Mouse (Mus musculus) thymus, adult 2 months (tissue): ENCODE data around the gene Nkiras2. TPM values are rescaled to one million over a fixed set of nuclear protein-coding genes. Genes with fewer than 3 reads are reported as not detected.
A peak's percentile ranks its signal among the peaks of the same experiment; 100 is the strongest.

Source experiments
- DNase-seq: peaks from one replicate; pipeline ENCODE4 v3.0.0; 2021
- H3K27ac ChIP-seq: fragments of 200-500 bp; 2 replicates; pipeline ENCODE4 v1.5.1; 2012; ENCODE audit warnings: low read length, control low read depth; ENCODE audit not compliant: control insufficient read depth, insufficient read depth
- H3K27me3 ChIP-seq: fragments of 200-500 bp; 2 replicates; pipeline ENCODE4 v1.6.1; 2012; ENCODE audit warnings: mild to moderate bottlenecking, low read length, moderate library complexity, mixed read lengths; ENCODE audit not compliant: control insufficient read depth, insufficient read depth
- H3K36me3 ChIP-seq: fragments of 200-500 bp; 2 replicates; pipeline ENCODE4 v1.6.1; 2012; ENCODE audit warnings: mild to moderate bottlenecking, low read length, moderate library complexity; ENCODE audit not compliant: control insufficient read depth, insufficient read depth
- H3K4me1 ChIP-seq: fragments of 200-500 bp; replicated peaks from 2 replicates; pipeline ENCODE4 v1.6.1; 2012; ENCODE audit warnings: low read length; ENCODE audit not compliant: control insufficient read depth, insufficient read depth
- H3K4me3 ChIP-seq: fragments of 200-500 bp; 2 replicates; pipeline ENCODE4 v1.5.1; 2012; ENCODE audit warnings: mild to moderate bottlenecking, low read length, control low read depth, moderate library complexity; ENCODE audit not compliant: control insufficient read depth, insufficient read depth
- CTCF ChIP-seq: fragments of 200-500 bp; IDR thresholded peaks from 2 replicates; pipeline ENCODE4 v1.5.1; 2012; ENCODE audit warnings: mild to moderate bottlenecking, control low read depth, low read length, moderate library complexity, borderline replicate concordance; ENCODE audit not compliant: control insufficient read depth, poor library complexity, insufficient read depth; ENCODE audit errors: extremely low read depth
- POLR2A ChIP-seq: fragments of 200-500 bp; IDR thresholded peaks from 2 replicates; pipeline ENCODE4 v1.6.1; 2012; ENCODE audit warnings: mild to moderate bottlenecking, low read length, control low read depth, moderate library complexity; ENCODE audit not compliant: control insufficient read depth, poor library complexity, insufficient read depth; ENCODE audit errors: extremely low read depth
- WGBS: fragments of 180-500 bp; shearing (Covaris S2); methylation state at CpG from one replicate; pipeline ENCODE4 v1.1.7; 2018; 5-methylcytosine and 5-hydroxymethylcytosine counted together
- polyA plus RNA-seq: library from polyadenylated mRNA; depleted of rRNA; stranded (reverse); fragments of >200 nt; gene quantifications from 2 replicates; pipeline ENCODE4 v1.2.3, GENCODE M21; 2012

Gene Nkiras2
- polyA plus RNA-seq, 1 experiment, result 68.4 TPM

DNA sequence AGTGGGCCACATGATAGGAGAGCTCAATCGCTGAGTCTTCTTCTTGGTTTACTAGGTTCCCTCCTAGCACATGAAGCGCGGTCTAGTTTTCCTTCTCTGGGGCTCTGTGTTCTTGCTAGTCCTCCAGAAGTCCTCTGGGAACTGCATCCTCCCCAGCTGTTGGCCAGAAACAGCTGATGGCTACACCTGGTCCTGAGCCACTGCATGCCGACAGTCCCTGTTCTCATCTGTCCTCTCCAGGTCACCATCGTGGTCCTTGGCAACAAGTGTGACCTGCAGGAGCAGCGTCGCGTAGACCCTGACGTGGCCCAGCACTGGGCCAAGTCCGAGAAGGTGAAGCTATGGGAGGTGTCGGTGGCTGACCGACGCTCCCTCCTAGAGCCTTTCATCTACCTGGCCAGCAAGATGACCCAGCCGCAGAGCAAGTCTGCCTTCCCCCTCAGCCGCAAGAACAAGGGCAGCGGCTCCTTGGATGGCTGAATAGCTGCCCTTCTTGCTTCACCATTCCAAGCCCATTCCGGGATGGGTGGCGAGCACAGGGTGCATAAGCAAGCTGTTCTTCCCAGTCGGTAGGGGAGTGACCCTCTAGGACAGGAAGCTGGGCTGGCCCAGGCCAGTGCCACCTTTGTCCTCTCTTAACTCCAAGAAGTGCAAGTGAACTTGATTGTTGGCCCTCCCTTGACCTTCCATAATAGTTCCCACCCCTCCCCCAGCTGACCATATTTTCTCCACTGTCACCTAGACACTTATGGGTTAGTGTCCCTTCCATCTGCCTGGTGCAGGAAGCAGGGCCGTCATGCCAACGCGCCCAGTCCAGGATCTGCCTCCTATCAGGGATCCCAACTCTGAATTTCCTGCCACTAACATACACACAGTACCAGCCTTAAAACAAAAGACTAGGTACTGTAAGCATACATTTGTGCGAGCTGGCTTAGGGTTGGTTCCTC is 7.0 kb downstream of the Nkiras2 start:
- DNase-seq, result no peak
- no peaks in the 10 kb centered on the region for H3K27me3 ChIP-seq
- no peaks in the 10 kb centered on the region for H3K36me3 ChIP-seq
- H3K4me3 ChIP-seq, result no peak overlapping the region
- WGBS, result 97% methylated on average over 23 of the region's 23 CpGs
- TF ChIP-seq POLR2A (no peak), CTCF (no peak)
- peaks cover 16% of the 10 kb centered on the region for H3K4me1 ChIP-seq
- H3K27ac ChIP-seq, result no peak overlapping the region

DNA sequence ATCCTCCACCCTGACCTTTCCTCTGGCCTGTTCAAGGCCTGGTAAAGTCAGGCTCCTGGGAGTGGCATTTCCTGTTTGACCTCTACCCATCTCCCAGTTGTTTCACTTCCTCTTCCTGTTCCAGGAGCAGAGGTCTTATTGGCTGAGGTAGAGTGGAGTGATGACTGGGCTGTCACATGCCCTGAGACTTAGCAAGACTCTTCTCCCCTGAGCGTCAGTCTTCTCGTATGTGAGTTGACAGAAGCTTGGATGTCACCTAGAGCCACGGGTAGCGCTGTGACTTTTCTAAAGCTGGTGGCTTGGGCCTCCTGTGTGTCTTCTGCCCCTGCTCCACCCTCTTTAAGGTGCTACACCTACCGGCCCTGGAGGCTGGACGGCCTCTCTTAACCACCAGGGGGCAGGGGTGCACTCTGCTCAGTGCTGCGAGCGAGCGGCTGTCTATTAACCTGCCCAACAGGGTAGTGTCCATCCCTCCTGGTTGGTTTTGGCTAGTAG is 7.7 kb downstream of the Nkiras2 start:
- TF ChIP-seq CTCF, result peak; percentile 90
- no peak for TF ChIP-seq POLR2A
- no peak overlapping the region for H3K4me3 ChIP-seq
- no peaks in the 10 kb centered on the region for H3K27me3 ChIP-seq
- H3K4me1 ChIP-seq, result peaks cover 16% of the 10 kb centered on the region
- 25% methylated on average over 9 of the region's 9 CpGs for WGBS
- no peaks in the 10 kb centered on the region for H3K36me3 ChIP-seq
- H3K27ac ChIP-seq, result no peak overlapping the region
- peak; percentile 78 for DNase-seq

DNA sequence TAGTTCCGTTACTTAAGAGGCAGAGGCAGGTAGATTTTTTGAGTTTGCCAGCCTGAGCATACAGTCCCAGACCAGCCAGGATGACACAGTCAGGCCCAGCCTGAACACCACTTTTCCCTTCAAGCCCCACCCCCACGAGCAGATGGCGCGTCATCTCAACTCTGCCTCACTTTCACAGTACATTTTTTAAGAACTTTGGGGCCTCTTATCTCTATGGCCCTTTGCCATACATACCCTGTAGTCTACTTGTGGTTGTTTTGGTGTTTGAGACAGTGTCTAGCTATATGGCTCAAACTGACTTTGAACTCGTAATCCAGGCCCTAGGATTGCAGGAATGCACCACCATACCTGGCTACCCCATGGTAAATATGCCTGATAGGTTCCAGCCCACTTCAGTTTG is 9.0 kb downstream of the Nkiras2 start:
- TF ChIP-seq CTCF (no peak), POLR2A (no peak)
- no peak overlapping the region for H3K27ac ChIP-seq
- WGBS, result 90% methylated on average over 5 of the region's 5 CpGs

DNA sequence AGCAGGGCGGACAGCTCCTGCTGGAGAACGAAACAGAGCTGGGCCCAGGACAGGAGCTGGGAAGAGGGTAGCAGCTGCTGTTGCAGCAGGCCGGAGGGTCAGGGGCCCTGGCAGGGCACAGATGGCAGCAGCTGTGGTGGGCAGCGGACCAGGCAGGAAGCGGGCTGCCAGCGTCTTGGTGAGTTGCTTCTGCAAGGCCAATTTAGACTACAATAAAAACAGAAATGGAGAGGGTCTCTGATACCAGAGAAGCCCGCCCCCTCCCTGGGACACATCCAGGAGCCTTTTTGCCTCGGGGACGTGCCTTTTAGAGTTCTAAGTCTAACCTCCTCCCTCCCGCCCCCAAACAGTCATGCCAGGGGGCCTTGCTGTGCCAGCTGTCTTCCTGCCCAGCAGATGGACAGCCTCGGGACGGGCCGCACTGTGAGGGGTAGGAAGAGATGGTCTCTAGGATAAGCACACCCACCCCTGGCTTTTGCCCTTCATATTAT is 9.9 kb downstream of the Nkiras2 start:
- Histone ChIP-seq H3K27me3 (no peaks in the 10 kb centered on the region), H3K4me3 (no peak overlapping the region), H3K27ac (no peak overlapping the region), H3K36me3 (no peaks in the 10 kb centered on the region), H3K4me1 (peaks cover 13% of the 10 kb centered on the region)
- DNase-seq, result no peak
- WGBS, result 46% methylated on average over 13 of the region's 13 CpGs
- no peak for TF ChIP-seq POLR2A

More for the DNA sequence above, 9.0 kb downstream of the Nkiras2 start:
- H3K4me1 ChIP-seq, result peaks cover 16% of the 10 kb centered on the region
- DNase-seq, result no peak
- H3K36me3 ChIP-seq, result no peaks in the 10 kb centered on the region
- no peak overlapping the region for H3K4me3 ChIP-seq
- no peaks in the 10 kb centered on the region for H3K27me3 ChIP-seq

DNA sequence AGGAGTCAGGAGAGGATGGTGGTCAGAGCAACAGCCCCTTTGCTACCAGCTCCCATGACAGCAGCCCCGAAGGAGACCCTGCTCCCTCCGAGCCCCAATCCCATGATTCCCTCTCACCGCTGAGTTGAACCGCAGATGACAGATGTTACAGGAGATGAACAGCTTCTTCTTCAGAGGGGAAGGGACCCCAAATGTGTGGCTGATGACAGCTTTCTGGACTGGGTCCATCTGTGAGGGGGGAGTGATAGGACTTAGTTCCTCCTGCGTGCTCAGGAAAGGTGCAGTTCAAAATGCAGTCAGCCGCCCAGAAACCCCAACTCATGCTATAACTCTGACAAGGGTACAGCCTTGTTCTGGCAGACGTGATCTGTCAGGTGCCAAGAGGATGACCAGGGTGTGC is 15.5 kb downstream of the Nkiras2 start:
- 37% methylated on average over 7 of the region's 7 CpGs for WGBS
- Histone ChIP-seq H3K27me3 (peaks cover under 1% of the 10 kb centered on the region; the same call in 1 of the 2 replicates), H3K4me3 (no peak overlapping the region), H3K36me3 (no peaks in the 10 kb centered on the region), H3K27ac (no peak overlapping the region), H3K4me1 (no peaks in the 10 kb centered on the region)
- TF ChIP-seq CTCF (no peak), POLR2A (no peak)
- DNase-seq, result no peak

DNA sequence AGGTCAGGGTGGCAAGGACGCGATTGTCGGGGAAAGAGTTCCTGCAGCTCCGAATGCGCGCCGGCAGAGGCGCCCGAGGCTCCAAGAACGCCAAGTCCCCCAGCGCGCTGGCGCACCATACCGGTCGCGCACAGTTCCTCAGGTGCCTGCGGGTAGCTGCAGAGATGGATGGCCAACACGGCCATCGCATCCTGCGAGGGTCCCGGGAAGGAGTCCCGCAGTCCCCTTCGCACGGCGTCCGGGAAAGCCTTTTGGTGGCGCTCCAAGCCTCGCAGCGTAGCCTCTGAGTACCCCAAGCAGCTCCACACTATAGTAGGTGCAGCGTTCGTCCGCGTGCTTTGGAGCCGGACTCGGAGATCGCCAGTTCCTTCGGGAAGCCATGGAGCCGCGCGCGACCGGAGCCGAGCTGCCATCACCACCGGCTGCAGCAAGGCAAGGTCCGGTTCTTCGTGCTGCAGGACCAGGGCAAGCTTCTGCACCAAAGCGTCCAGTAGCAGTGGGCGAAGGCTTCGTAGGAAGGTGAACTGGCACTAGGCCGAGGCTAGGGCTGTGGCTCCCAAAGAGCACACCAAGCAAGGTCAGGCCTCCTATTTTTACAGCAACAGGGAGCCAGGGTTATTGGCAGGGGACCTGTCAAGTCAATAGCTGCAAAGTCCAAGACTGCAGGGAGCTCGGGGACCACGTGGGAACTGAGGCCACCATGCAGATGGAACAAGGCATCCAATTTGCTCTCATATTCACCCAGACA is 21.3 kb downstream of the Nkiras2 start:
- Histone ChIP-seq H3K4me1 (peaks cover 5% of the 10 kb centered on the region; the same call in 1 of the 2 replicates), H3K27ac (no peak overlapping the region), H3K4me3 (no peak overlapping the region), H3K27me3 (peaks cover 4% of the 10 kb centered on the region; the same call in 1 of the 2 replicates), H3K36me3 (no peaks in the 10 kb centered on the region)
- WGBS, result 12% methylated on average over 52 of the region's 52 CpGs
- peak; percentile 58; the same call in 1 of the 2 replicates for TF ChIP-seq CTCF
- TF ChIP-seq POLR2A, result no peak
- DNase-seq, result peak; percentile 14
